Mouse (Mus musculus): ENCODE data around the gene Lrrc30. TPM values are rescaled to one million over a fixed set of nuclear protein-coding genes. Genes with fewer than 3 reads are reported as not detected.

The Lrrc30 gene
- total RNA-seq, 1 experiment from 2014 or later, result 0.37 TPM

DNA sequence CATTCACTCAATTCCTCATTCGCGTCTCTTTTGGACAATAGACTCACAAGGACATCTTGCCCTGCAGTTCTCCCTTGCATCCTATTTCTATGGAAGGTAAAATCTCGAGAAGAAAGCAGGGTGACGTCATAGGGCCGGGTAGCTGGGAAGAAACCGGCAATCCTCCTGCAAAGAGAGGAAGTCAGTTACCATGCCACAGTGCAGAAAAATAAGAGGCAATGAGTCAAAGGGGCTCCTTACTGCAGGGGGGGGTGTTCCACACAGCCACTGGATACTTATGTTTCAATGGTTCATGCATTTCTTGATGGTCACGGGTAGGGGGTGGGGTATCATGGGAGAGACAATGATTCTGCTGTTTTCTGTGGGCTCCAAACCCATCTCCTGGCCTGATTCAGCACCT is 49.1 kb downstream of the Lrrc30 start:
- DNase-seq, result no peak

- no peak for DNase-seq
Observed at GRCm38 (mm10) chr17:67582681-67583356, 49.7 kb downstream of the Lrrc30 start.

- no peak for DNase-seq
Observed at GRCm38 (mm10) chr17:67581839-67582238, 50.7 kb downstream of the Lrrc30 start.

Other genes starting within 250 kb of the Lrrc30 start
- 10.3 and 12.1 TPM in 2 replicates for gene Lama1, start 64.5 kb upstream of the Lrrc30 start, total RNA-seq (2021)